Mouse (Mus musculus) neural tube, embryonic 11.5 days (tissue): ENCODE results near the gene Ap1m1. TPM values are rescaled to one million over a fixed set of nuclear protein-coding genes. Genes with fewer than 3 reads are reported as not detected.

Source experiments
- ATAC-seq: fragments of 200-750 bp; cut with Nextera tagmentation; 2 replicates; pipeline ENCODE4 v1.8.0; 2017; ENCODE audit warnings: moderate number of reproducible peaks, mild to moderate bottlenecking, moderate TSS enrichment, moderate library complexity; ENCODE audit not compliant: insufficient read depth, low FRiP score, low TSS enrichment
- DNase-seq: peaks from one replicate; pipeline ENCODE4 v3.0.0-alpha.2; 2015; ENCODE audit warnings: low spot score
- H3K27ac ChIP-seq: fragments of 300-500 bp; sonication (generic); 2 replicates; pipeline ENCODE4 v1.5.1; 2014; ENCODE audit warnings: low read depth, mild to moderate bottlenecking, low read length
- H3K27me3 ChIP-seq: fragments of 300-500 bp; sonication (generic); 2 replicates; pipeline ENCODE4 v1.6.1; 2014; ENCODE audit warnings: mild to moderate bottlenecking, low read length, mixed read lengths; ENCODE audit not compliant: control insufficient read depth, insufficient read depth
- H3K36me3 ChIP-seq: fragments of 300-500 bp; sonication (generic); 2 replicates; pipeline ENCODE4 v1.6.1; 2014; ENCODE audit warnings: mild to moderate bottlenecking, low read length, moderate library complexity, mixed read lengths; ENCODE audit not compliant: control insufficient read depth, insufficient read depth
- H3K4me1 ChIP-seq: fragments of 300-500 bp; sonication (generic); 2 replicates; pipeline ENCODE4 v1.6.1; 2014; ENCODE audit warnings: low read length, mixed read lengths; ENCODE audit not compliant: control insufficient read depth, insufficient read depth
- H3K4me2 ChIP-seq: fragments of 300-500 bp; sonication (generic); 2 replicates; pipeline ENCODE4 v1.6.1; 2014; ENCODE audit warnings: low read depth, mild to moderate bottlenecking, moderate library complexity
- H3K4me3 ChIP-seq: fragments of 300-500 bp; sonication (generic); 2 replicates; pipeline ENCODE4 v1.5.1; 2014; ENCODE audit warnings: low read depth, low read length
- H3K9ac ChIP-seq: fragments of 300-500 bp; sonication (generic); 2 replicates; pipeline ENCODE4 v1.6.1; 2014; ENCODE audit warnings: mild to moderate bottlenecking, low read length
- H3K9me3 ChIP-seq: fragments of 300-500 bp; sonication (generic); 2 replicates; pipeline ENCODE4 v1.6.1; 2016; ENCODE audit warnings: low read length; ENCODE audit not compliant: control insufficient read depth
- WGBS: fragments of 180-500 bp; shearing (Covaris S2); extraction: QIAGEN DNeasy Blood & Tissue Kit; methylation state at CpG from one replicate; pipeline ENCODE4 v1.1.7; 2014; 5-methylcytosine and 5-hydroxymethylcytosine counted together
- polyA plus RNA-seq: library from polyadenylated mRNA; unstranded; fragments of >200 nt; fragmentation: Nextera tagmentation; extraction: Ambion mirVana; gene quantifications from 2 replicates; pipeline ENCODE4 v1.2.1, GENCODE M21; 2014

Gene Ap1m1
- polyA plus RNA-seq, 1 experiment from 2014 or later = 184 TPM

DNA sequence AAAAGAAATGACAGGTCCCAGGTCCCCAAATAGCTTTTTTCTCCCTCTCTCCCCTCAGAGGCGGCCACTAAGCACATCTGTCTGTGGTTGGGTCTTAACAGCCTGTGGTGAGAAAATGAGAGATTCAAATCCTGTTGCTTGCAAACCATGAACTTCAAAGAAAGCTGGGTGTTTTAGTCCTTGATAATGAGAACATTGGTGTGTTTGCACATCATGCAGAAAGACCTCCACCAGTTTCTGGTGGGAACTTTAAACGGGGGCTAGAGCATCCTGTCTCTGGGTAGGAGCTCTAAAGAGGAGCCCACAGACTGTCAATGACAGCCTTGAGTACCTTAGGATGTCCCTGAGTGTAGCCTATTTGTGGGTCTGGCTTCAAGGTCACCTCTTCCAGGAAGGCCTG lies 51.3 kb downstream of the Ap1m1 start:
- WGBS = 89% methylated on average over 2 of the region's 2 CpGs
- ATAC-seq = no peak
- no peak overlapping the region for H3K4me2 ChIP-seq

DNA sequence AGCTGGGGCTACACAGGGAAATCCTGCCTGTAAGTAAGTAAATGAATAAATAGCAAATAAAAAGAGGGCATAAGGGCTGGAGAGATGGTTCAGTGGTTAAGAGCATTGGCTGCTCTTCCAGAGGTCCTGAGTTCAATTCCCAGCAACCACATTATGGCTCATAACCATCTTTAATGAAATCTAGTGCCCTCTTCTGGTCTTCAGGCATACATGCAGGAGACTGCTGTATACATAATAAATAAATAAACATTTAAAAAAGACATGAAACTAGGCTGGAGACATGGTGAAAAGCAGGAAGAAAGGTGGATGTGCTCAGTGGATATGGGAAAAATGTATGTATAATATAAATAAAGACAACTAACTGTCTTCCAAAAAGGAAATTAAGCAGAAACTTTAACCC lies 53.5 kb downstream of the Ap1m1 start:
- Histone ChIP-seq H3K9me3 (no peaks in the 10 kb centered on the region), H3K4me1 (no peaks in the 10 kb centered on the region), H3K27me3 (no peaks in the 10 kb centered on the region), H3K4me2 (no peak overlapping the region), H3K9ac (no peak overlapping the region), H3K36me3 (no peaks in the 10 kb centered on the region), H3K27ac (no peak overlapping the region), H3K4me3 (no peak overlapping the region)
- DNase-seq = no peak
- ATAC-seq = no peak

More for the DNA sequence above, 51.3 kb downstream of the Ap1m1 start:
- Histone ChIP-seq H3K27ac (no peak overlapping the region), H3K4me1 (no peaks in the 10 kb centered on the region), H3K9ac (no peak overlapping the region), H3K9me3 (no peaks in the 10 kb centered on the region), H3K36me3 (no peaks in the 10 kb centered on the region), H3K27me3 (no peaks in the 10 kb centered on the region), H3K4me3 (no peak overlapping the region)
- no peak for DNase-seq

DNA sequence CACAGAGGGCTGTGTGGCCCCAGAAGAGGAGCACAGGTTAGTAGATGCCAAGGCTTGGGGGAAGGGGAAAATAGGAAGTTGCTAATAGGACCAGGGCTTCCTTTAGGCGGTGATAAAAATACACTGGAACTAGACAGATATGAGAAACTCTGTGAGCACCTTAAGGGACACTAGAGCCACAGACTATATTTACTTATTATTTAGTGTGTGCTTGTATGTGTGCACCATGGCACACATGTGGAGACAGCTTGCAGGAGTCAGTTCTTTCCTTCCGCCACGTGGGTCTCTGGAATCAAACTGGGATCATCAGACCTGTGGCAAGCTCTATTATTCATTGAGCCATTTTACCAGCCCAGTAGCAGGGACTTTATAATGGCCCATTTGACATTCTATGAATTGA lies 55.3 kb downstream of the Ap1m1 start:
- WGBS = 84% methylated on average over 3 of the region's 3 CpGs
- H3K4me3 ChIP-seq = no peak overlapping the region
- H3K36me3 ChIP-seq = no peaks in the 10 kb centered on the region
- H3K9ac ChIP-seq = no peak overlapping the region
- H3K4me2 ChIP-seq = no peak overlapping the region
- ATAC-seq (no peak), DNase-seq (no peak)
- H3K9me3 ChIP-seq = no peaks in the 10 kb centered on the region
- no peak overlapping the region for H3K27ac ChIP-seq
- H3K4me1 ChIP-seq = no peaks in the 10 kb centered on the region
- no peaks in the 10 kb centered on the region for H3K27me3 ChIP-seq

DNA sequence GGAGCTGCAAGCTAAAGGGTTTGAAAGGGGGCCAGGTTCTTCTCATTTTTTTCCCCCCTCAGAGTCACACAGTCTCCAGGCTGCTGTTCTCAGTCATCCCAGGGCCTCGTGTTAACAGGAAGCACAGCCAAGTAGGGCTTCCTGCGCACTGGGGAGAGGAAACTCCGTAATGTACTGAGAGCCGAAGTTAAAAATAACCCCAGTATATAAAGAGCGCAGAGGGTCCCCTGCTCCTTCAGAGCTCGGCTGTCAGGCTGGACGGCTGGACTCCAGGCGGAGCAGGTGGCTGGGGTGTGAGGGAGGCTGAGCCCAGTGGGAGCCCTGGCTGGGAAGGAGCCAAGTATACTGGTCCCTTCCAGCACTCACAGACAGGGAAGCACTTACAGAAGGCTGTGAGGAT lies 55.9 kb downstream of the Ap1m1 start:
- Histone ChIP-seq H3K4me2 (no peak overlapping the region), H3K27ac (no peak overlapping the region), H3K27me3 (no peaks in the 10 kb centered on the region), H3K9ac (no peak overlapping the region), H3K4me3 (no peak overlapping the region), H3K36me3 (no peaks in the 10 kb centered on the region), H3K9me3 (no peaks in the 10 kb centered on the region), H3K4me1 (no peaks in the 10 kb centered on the region)
- no peak for ATAC-seq
- WGBS = 68% methylated on average over 8 of the region's 8 CpGs
- DNase-seq = no peak

DNA sequence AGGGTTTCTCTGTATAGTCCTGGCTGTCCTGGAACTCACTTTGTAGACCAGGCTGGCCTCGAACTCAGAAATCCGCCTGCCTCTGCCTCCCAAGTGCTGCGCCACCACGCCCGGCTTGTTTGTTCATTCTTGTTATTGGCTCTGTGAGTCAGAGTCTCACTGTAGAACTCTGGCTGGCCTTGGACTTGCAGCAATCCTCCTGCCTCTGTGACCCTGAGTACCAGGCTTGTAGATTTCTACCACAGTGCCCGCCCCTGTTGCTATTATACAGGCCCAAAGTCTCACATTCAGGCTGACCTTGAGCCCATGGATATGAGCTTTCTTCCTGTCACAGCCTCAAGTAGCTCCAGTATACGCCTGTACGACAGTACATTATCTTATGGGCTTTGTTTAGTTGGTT lies 56.7 kb downstream of the Ap1m1 start:
- H3K4me1 ChIP-seq = no peaks in the 10 kb centered on the region
- no peak overlapping the region for H3K9ac ChIP-seq
- DNase-seq = no peak
- ATAC-seq = no peak
- H3K4me2 ChIP-seq = no peak overlapping the region
- no peaks in the 10 kb centered on the region for H3K36me3 ChIP-seq
- 91% methylated on average over 8 of the region's 8 CpGs for WGBS
- H3K4me3 ChIP-seq = no peak overlapping the region
- no peak overlapping the region for H3K27ac ChIP-seq
- H3K27me3 ChIP-seq = no peaks in the 10 kb centered on the region
- H3K9me3 ChIP-seq = no peaks in the 10 kb centered on the region

DNA sequence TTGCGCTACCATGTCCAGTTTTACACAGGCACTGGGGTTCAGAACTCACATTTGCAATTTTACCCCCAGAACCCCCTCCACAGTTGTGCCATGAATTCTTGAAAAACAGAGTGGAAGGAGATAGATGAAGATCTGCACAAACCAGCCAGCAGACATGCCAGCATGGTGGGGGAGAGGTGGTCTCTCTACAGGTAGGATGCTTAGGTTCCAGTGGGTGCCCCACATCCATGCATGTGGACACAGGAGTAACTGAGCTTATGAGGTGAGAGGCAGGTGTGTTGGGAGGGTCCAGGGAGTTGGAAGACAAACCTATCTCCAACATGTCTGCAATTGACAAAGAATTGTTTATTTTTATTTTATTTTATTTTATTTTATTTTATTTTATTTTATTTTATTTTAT lies 59.1 kb downstream of the Ap1m1 start:
- ATAC-seq (no peak), DNase-seq (no peak)
- no peak overlapping the region for H3K4me2 ChIP-seq
- H3K4me1 ChIP-seq = no peaks in the 10 kb centered on the region
- no peaks in the 10 kb centered on the region for H3K27me3 ChIP-seq
- no peaks in the 10 kb centered on the region for H3K36me3 ChIP-seq
- H3K9ac ChIP-seq = no peak overlapping the region
- no peak overlapping the region for H3K4me3 ChIP-seq
- no peak overlapping the region for H3K27ac ChIP-seq
- WGBS = 97% methylated on average over 1 of the region's 1 CpGs
- H3K9me3 ChIP-seq = no peaks in the 10 kb centered on the region

DNA sequence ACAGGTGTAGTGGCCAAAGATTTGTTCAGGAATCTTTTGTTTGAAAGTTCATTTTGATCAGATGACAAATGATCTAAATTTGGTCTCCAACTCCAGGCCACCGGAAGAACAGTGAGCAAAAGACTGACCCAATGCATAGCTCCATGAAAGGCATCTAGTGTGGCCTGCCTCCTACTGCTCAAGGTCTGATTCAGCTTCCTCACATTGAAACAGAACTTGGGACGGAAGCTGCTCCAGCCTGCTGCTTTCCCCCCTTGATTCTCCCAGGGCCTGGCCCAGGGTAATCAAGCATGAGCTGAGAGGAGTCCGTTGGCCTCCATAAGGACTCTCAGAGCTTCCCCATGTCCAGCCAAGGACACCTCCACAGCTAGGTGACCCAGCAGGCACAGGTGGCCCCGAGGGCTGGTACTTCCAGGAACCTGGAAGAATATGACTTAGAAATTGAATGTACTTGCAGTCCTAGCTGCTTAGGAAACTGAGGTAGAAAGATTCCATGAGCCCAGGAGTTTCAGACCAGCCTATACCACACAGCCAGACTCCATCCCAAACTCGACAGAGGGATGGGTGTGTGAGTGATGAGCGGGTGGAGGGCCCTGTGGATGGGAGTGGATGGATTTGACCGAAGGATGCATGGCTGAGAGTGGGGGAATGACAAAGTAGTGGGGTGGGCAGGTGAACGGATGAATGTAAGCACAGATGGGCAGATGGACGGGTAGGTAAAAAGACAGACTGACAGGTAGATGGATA lies 61.0 kb downstream of the Ap1m1 start:
- Histone ChIP-seq H3K9ac (no peak overlapping the region), H3K36me3 (no peaks in the 10 kb centered on the region), H3K4me3 (no peak overlapping the region), H3K27me3 (no peaks in the 10 kb centered on the region), H3K27ac (no peak overlapping the region), H3K9me3 (no peaks in the 10 kb centered on the region), H3K4me2 (no peak overlapping the region), H3K4me1 (no peaks in the 10 kb centered on the region)
- 78% methylated on average over 9 of the region's 9 CpGs for WGBS
- DNase-seq (no peak), ATAC-seq (no peak)

DNA sequence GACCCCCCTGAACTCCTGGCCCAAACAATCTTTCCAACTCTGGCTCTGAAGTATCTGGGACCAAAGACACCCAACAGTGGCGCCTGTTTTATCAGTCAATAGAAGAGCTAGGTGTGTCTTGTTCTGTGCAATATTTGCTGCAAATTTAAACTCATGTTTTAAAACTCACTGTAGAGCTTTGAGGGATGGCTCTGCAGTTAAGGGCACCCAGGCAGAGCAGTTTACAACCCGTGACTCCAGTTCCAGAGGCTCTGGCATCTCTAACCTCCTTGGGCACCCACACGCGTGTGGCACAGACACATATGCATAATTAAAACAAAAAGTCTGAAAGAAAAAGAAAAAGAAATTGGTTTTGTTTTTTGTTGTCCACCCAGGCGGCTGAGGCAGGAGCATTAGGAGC lies 61.7 kb downstream of the Ap1m1 start:
- no peaks in the 10 kb centered on the region for H3K9me3 ChIP-seq
- WGBS = 87% methylated on average over 5 of the region's 5 CpGs
- H3K4me1 ChIP-seq = no peaks in the 10 kb centered on the region
- no peak for DNase-seq
- H3K9ac ChIP-seq = no peak overlapping the region
- no peak for ATAC-seq
- H3K4me3 ChIP-seq = no peak overlapping the region
- H3K4me2 ChIP-seq = no peak overlapping the region
- H3K27ac ChIP-seq = no peak overlapping the region
- no peaks in the 10 kb centered on the region for H3K36me3 ChIP-seq
- H3K27me3 ChIP-seq = no peaks in the 10 kb centered on the region

DNA sequence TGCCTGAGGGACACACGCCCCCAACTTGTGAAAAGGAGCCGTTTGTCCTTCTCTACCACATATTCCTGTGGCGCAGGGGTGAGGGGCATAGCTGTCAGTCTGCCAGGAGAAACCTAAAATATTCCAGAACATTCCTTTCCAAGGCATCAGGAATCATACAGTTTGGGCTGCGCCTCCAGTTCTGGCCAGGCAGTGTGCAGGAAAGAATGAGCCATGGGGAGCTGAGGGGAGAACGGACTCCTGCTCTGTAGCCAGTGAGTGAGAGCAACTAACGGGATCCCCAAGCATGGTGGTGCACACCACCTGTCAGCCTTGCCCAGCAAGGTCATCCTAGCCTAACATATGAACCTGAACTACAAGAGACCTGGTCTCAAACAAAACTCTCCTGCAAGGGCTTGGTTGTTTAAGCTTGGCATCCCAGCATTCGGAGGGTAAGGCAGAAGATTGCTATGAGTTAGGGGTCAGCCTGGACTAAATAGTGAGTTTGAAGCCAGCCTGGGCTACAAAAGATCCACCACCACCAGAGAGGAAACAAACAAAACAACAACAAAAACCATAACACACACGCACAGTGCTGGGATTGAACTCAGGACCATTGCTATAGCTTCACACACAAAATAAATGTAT lies 63.3 kb downstream of the Ap1m1 start:
- ATAC-seq = no peak
- Histone ChIP-seq H3K36me3 (no peaks in the 10 kb centered on the region), H3K27ac (no peak overlapping the region), H3K4me2 (no peak overlapping the region), H3K9me3 (no peaks in the 10 kb centered on the region), H3K9ac (no peak overlapping the region), H3K4me1 (no peaks in the 10 kb centered on the region), H3K27me3 (no peaks in the 10 kb centered on the region), H3K4me3 (no peak overlapping the region)
- 73% methylated on average over 8 of the region's 8 CpGs for WGBS
- DNase-seq = no peak
